Mouse (Mus musculus) hindbrain, embryonic 13.5 days (tissue): ENCODE results near the gene Sptbn4. TPM values are rescaled to one million over a fixed set of nuclear protein-coding genes. Genes with fewer than 3 reads are reported as not detected.

ENCODE experiments used
- ATAC-seq: fragments of 200-750 bp; cut with Nextera tagmentation; 2 replicates; pipeline ENCODE4 v1.8.0; 2017; ENCODE audit warnings: moderate TSS enrichment; ENCODE audit not compliant: low FRiP score
- H3K27ac ChIP-seq: fragments of 300-500 bp; sonication (generic); 2 replicates; pipeline ENCODE4 v1.5.1; 2015; ENCODE audit warnings: inconsistent platforms, mild to moderate bottlenecking, moderate library complexity
- H3K27me3 ChIP-seq: fragments of 300-500 bp; sonication (generic); 2 replicates; pipeline ENCODE4 v1.6.1; 2015; ENCODE audit warnings: mild to moderate bottlenecking, inconsistent platforms
- H3K36me3 ChIP-seq: fragments of 300-500 bp; sonication (generic); 2 replicates; pipeline ENCODE4 v1.6.1; 2015; ENCODE audit warnings: mild to moderate bottlenecking, inconsistent platforms
- H3K4me1 ChIP-seq: fragments of 300-500 bp; sonication (generic); replicated peaks from 2 replicates; pipeline ENCODE4 v1.6.1; 2015; ENCODE audit warnings: inconsistent platforms
- H3K4me2 ChIP-seq: fragments of 300-500 bp; sonication (generic); 2 replicates; pipeline ENCODE4 v1.6.1; 2015; ENCODE audit warnings: inconsistent platforms, mild to moderate bottlenecking, moderate library complexity
- H3K4me3 ChIP-seq: fragments of 300-500 bp; sonication (generic); 2 replicates; pipeline ENCODE4 v1.5.1; 2015; ENCODE audit warnings: mild to moderate bottlenecking, inconsistent platforms
- H3K9ac ChIP-seq: fragments of 300-500 bp; sonication (generic); 2 replicates; pipeline ENCODE4 v1.6.1; 2015; ENCODE audit warnings: mild to moderate bottlenecking, inconsistent platforms
- H3K9me3 ChIP-seq: fragments of 300-500 bp; sonication (generic); 2 replicates; pipeline ENCODE4 v1.6.1; 2016; ENCODE audit warnings: inconsistent platforms
- WGBS: fragments of 180-500 bp; shearing (Covaris S2); methylation state at CpG from one replicate; pipeline ENCODE4 v1.1.7; 2015; 5-methylcytosine and 5-hydroxymethylcytosine counted together
- polyA plus RNA-seq: library from polyadenylated mRNA; unstranded; fragments of >200 nt; fragmentation: Nextera tagmentation; extraction: Ambion mirVana; gene quantifications from 2 replicates; pipeline ENCODE4 v1.2.1, GENCODE M21; 2015

Sptbn4 gene
- polyA plus RNA-seq, 1 experiment from 2014 or later, result 2.6 TPM

DNA sequence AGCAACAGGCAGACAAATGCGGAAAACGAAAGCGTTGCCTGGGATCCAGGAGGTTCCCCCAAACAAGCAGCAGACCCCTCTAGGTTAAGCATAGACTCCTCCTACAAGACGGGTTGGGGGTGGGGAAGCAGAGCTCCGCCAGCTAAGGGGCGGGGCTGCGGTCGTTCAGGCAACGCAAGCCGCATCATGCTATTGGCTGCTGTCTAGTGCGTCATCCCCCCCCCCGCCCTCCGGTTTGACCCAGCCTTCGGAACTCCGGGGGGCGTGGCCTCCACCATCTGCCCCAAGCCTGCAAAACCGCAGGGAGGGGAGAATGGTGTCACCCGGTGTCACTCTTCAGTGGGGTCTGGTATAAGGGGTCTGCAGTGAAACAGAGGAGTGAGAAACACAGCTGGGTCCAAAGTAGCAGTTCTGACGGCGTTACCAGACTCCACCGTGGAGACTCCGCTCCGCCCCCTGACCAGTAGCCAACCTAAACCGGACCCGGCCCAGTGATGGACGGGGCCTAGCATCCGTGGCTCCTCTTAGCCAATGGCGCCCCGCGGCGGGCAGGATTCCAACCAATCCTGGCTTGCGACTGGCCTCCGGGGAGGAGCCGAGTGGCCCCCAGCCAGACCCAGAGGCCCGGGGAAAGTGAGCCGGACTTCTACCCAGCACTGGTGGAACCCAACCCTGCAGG lies 25.8 kb upstream of the Sptbn4 start, which contains the start of gene Sertad3:
TSS of gene Sertad3 (plus strand) at position 613 of the 679 bp plus-strand sequence.
- Histone ChIP-seq H3K36me3 (peaks cover 11% of the 10 kb centered on the region; the same call in 1 of the 2 replicates), H3K4me2 (peak within 1 kb of the TSS; percentile 69), H3K4me3 (peak within 1 kb of the TSS; percentile 56), H3K4me1 (peaks cover 11% of the 10 kb centered on the region), H3K9me3 (no peaks in the 10 kb centered on the region), H3K27me3 (no peaks in the 10 kb centered on the region), H3K9ac (peak within 1 kb of the TSS; percentile 67), H3K27ac (peak within 1 kb of the TSS; percentile 86)
- under 1% methylated on average over 36 of the region's 36 CpGs for WGBS
- peak; percentile 92 for ATAC-seq

DNA sequence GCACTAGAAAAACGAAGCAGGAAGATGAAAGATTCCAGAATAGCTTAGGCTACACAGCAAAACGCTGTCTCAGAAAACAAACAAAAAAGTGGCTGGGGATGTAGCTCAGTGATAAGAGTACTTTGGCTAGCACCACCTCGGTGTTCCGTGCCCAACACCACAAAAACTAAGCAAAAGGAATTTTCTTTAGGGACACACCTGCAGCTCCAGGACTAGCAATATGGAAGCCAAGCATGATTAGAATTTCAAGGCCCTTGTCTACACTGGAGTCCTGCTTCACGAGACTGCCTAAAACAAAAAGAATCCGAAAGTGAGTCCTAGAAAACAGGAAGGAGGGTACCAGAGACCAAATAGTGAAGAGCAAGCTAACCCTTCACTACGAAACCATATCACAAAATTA lies 25.1 kb upstream of the Sptbn4 start:
- H3K4me1 ChIP-seq, result peaks cover 11% of the 10 kb centered on the region
- peak overlapping the region; percentile 69 for H3K4me2 ChIP-seq
- peak overlapping the region; percentile 35; the same call in 1 of the 2 replicates for H3K9ac ChIP-seq
- peak overlapping the region; percentile 56 for H3K4me3 ChIP-seq
- H3K9me3 ChIP-seq, result no peaks in the 10 kb centered on the region
- H3K27ac ChIP-seq, result peak overlapping the region; percentile 86
- H3K27me3 ChIP-seq, result no peaks in the 10 kb centered on the region
- H3K36me3 ChIP-seq, result peaks cover 11% of the 10 kb centered on the region; the same call in 1 of the 2 replicates
- no peak for ATAC-seq
- 46% methylated on average over 7 of the region's 7 CpGs for WGBS

DNA sequence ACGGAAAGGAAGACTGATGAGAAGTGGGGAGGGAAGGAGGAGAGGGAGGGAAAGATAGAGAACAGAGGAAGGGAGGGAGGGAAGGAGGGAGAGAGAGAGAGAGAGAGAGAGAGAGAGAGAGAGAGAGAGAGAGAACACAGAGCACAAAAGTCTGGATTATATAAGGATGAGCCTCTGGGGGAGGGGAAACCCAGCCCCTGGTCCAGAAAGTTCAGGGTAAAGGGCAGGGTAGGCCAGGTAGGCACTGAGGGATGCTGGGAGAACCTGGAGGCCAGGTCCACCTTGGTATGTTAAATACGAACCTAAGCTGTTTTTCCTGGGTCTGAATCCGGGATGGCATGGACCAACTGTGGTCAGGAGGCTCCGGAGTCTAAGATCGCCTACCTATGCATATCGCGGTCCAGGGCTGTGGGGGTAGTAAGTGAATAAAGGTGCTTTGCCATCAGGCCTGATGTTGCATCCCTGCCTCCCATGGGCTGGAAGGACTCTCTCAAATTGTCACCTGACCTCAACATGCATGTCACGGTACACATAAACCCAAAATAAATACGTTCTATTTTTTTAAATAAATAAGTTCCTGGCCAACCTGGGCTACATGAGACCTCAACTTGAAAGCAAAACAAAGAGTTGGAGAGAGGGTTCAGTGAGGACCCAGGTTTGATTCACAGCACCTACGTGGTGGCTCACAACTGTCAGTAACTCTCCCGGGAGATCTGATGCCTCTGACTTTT lies 24.1 kb upstream of the Sptbn4 start:
- Histone ChIP-seq H3K9me3 (no peaks in the 10 kb centered on the region), H3K27me3 (no peaks in the 10 kb centered on the region), H3K36me3 (peaks cover 6% of the 10 kb centered on the region; the same call in 1 of the 2 replicates), H3K27ac (no peak overlapping the region), H3K9ac (no peak overlapping the region), H3K4me3 (no peak overlapping the region), H3K4me2 (no peak overlapping the region), H3K4me1 (peaks cover 11% of the 10 kb centered on the region)
- ATAC-seq, result no peak
- 93% methylated on average over 11 of the region's 11 CpGs for WGBS

DNA sequence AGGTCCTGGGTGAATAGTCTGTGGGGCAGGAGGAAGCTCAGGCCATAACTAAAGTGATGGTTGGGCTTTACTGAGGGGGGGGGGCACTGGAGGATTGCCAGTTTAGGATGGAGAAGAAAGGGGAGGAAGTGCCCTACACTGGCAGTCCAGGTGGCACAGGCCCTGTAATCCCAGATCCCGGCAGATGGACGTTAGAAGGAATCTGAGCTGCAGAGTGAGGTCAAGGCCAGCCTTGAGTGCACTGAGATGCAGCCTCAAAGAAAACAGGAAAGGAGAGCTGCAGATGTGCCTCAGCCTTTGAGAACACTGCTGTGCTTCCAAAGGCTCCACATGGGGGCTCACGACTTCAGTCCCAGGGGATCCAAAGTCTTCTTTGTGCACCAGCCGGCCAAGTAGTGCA lies 20.2 kb upstream of the Sptbn4 start:
- peaks cover 3% of the 10 kb centered on the region; the same call in 1 of the 2 replicates for H3K4me1 ChIP-seq
- H3K36me3 ChIP-seq, result no peaks in the 10 kb centered on the region
- H3K27ac ChIP-seq, result no peak overlapping the region
- H3K4me2 ChIP-seq, result no peak overlapping the region
- H3K4me3 ChIP-seq, result no peak overlapping the region
- WGBS, result 32% methylated on average over 4 of the region's 4 CpGs
- no peak overlapping the region for H3K9ac ChIP-seq
- no peaks in the 10 kb centered on the region for H3K27me3 ChIP-seq
- no peaks in the 10 kb centered on the region for H3K9me3 ChIP-seq
- no peak for ATAC-seq

DNA sequence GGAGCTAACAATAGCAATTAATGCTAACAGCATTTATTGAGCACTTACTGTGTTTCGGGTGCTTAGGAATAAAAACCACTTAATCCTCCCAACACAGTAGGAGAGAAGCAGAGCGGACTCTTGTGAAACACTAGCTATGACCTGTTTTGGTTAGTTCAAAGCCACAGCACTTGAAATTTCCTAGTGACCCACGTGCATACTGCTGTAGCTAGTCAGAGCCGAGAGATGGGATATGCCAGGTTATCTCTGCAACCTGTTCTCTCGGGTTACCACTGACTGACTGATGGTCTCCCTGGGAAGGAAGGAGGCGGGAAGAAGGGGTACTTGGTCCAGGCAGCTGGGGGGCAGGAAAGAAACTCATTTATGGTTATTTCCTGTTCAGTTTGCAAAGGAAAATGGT lies 13.0 kb upstream of the Sptbn4 start:
- Histone ChIP-seq H3K27me3 (no peaks in the 10 kb centered on the region), H3K4me1 (no peaks in the 10 kb centered on the region), H3K27ac (no peak overlapping the region), H3K4me3 (no peak overlapping the region), H3K9ac (no peak overlapping the region), H3K36me3 (no peaks in the 10 kb centered on the region), H3K4me2 (no peak overlapping the region), H3K9me3 (no peaks in the 10 kb centered on the region)
- ATAC-seq, result no peak
- WGBS, result 84% methylated on average over 6 of the region's 6 CpGs

DNA sequence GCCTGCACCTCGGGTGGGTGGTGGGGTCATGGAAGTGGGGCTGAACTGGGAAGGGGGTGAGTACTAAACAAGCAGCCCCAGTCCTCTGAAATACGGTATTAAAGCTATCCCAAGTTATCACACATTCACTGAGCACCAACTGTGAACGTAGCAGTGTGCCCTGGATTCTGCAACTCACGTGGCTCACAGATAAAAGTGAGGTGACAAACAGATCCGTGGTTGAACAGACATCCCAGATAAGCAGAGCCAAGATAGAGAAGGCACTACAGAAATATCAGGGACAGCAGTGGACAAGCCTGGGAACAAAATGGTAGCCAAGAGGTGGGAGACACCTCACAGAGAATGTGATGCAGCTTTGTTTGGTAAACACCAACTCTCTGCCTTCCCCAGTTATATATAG lies 12.2 kb upstream of the Sptbn4 start:
- Histone ChIP-seq H3K9me3 (no peaks in the 10 kb centered on the region), H3K36me3 (no peaks in the 10 kb centered on the region), H3K9ac (no peak overlapping the region), H3K27ac (no peak overlapping the region), H3K4me1 (no peaks in the 10 kb centered on the region), H3K4me3 (no peak overlapping the region), H3K4me2 (no peak overlapping the region), H3K27me3 (no peaks in the 10 kb centered on the region)
- 90% methylated on average over 5 of the region's 5 CpGs for WGBS
- ATAC-seq, result no peak

DNA sequence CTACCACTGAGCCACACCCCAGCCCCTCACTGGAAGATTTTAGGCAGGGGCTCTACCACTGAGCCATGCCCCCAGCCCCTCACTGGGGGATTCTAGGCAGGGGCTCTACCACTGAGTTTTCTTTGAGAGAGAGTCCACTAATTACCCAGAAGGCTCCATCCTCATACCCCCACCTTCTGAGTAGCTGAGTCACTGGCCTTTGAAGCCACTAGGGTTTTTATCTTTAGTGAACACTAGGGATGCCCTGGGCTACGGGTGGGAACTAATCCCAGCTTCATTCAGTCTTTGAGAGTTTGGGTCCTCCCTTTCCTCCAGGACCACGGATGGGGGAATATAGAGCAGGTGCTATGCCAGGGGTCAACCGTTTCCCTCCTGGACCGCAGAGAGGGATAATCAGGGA lies 11.1 kb upstream of the Sptbn4 start:
- Histone ChIP-seq H3K27me3 (no peaks in the 10 kb centered on the region), H3K4me3 (no peak overlapping the region), H3K4me1 (no peaks in the 10 kb centered on the region), H3K9me3 (no peaks in the 10 kb centered on the region), H3K36me3 (no peaks in the 10 kb centered on the region), H3K27ac (no peak overlapping the region), H3K9ac (no peak overlapping the region), H3K4me2 (no peak overlapping the region)
- ATAC-seq, result no peak
- 89% methylated on average over 4 of the region's 4 CpGs for WGBS

DNA sequence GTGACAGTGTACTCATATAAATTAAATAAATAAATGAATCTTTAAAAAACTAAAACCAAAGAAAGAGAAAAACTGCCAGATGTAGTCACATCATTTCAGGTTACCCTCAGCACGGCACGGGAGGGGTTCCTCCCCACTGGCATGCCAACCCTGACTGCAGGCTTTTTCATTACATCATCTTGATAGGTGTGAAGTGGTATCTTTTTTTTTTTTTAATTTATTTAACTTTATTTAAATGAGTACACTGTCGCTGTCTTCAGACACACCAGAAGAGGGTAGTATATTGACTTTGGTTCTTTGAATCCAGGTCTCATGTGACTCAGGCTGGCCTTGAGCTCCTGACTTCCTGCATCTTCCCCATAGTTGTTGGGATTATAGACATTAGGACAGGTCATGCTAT lies 7.8 kb upstream of the Sptbn4 start:
- 0 out of 2 replicates have a peak, but pooled peaks cover 2% of the 10 kb centered on the region for H3K27me3 ChIP-seq
- no peaks in the 10 kb centered on the region for H3K36me3 ChIP-seq
- H3K9ac ChIP-seq, result no peak overlapping the region
- H3K9me3 ChIP-seq, result no peaks in the 10 kb centered on the region
- no peak for ATAC-seq
- no peak overlapping the region for H3K27ac ChIP-seq
- 93% methylated on average over 3 of the region's 3 CpGs for WGBS
- no peak overlapping the region for H3K4me3 ChIP-seq
- H3K4me1 ChIP-seq, result no peaks in the 10 kb centered on the region
- H3K4me2 ChIP-seq, result no peak overlapping the region

DNA sequence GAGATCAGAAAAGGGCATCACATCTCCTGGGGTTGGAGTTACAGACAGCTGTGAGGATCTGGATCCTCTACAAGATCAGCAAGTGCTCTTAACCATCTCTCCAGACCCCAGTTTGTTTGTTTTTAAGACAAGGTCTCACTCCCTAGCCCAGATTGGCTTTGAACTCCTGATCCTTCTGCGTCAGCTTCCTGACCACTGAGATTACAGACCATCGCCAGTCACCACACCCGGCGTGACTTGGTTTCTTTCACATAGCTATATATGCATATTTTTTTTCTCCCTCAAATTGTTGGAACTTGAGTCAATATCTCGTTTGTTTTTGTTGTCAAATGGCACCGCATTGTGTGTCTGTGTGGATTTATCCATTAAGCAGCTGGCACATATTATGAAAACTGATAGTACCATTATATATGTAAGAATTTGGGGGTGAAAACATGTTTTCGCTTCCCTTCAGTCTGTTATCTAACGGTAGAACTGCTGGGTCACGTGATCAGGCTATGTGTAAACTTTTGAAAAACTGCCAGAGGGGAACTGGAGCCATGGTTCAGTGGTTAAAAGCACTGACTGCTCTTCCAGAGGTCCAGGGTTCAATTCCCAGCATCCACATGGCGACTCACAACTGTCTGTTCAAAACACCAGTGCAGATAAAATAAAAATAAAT lies 7.1 kb upstream of the Sptbn4 start:
- Histone ChIP-seq H3K27ac (no peak overlapping the region), H3K9me3 (no peaks in the 10 kb centered on the region), H3K4me3 (no peak overlapping the region), H3K9ac (no peak overlapping the region), H3K4me2 (no peak overlapping the region), H3K4me1 (no peaks in the 10 kb centered on the region), H3K36me3 (no peaks in the 10 kb centered on the region), H3K27me3 (0 out of 2 replicates have a peak, but pooled peaks cover 2% of the 10 kb centered on the region)
- ATAC-seq, result no peak
- 79% methylated on average over 10 of the region's 10 CpGs for WGBS

DNA sequence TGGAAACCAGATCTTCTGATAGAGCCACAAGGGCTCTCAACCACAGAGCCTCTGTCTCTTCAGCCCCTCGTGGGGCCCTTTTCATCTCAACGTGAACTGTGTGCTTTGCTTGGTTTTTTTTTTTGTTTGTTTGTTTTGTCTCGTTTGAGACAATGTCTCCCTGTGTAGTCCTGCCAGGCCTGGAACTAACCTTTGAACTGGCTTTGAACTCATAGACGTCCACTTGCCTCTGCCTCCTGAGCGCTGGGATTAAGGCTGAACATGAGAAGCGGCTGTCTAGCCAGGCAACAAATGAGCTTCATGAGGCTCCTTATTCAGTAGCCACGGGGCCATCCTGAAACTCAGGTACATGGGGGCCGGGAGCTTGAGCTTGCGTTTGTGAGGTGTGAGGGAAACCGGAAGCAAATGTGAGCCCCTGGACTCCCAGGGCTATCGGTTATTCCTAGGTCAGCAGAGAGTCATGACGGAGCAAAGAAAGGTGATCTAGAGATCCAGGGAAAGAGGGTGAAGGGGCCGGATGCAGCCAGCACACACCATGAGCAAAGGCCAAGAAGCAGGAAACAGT lies 4.8 kb upstream of the Sptbn4 start:
- Histone ChIP-seq H3K27me3 (peaks cover 11% of the 10 kb centered on the region), H3K4me1 (peaks cover 10% of the 10 kb centered on the region), H3K9ac (no peak overlapping the region), H3K4me2 (no peak overlapping the region), H3K27ac (no peak overlapping the region), H3K36me3 (no peaks in the 10 kb centered on the region), H3K9me3 (no peaks in the 10 kb centered on the region), H3K4me3 (no peak overlapping the region)
- no peak for ATAC-seq
- WGBS, result 58% methylated on average over 13 of the region's 13 CpGs

DNA sequence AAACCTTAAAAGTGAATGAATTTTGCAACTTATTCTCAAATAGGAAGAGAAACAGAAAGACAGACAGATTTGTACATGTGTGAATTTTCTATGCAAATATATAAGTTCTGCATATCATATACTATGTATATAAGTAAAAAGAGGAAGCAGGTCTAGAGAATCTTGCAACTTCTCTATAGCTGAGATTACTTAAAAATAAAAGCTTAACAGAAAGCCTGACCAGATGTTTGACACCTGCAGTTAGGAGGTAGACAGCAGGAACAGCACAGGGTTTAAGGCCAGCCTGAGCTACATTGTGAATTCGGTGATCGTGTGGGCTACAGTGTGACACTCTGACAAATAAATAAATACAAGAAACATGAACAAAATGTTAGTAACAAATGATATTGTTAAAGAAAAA lies 3.9 kb upstream of the Sptbn4 start:
- Histone ChIP-seq H3K36me3 (no peaks in the 10 kb centered on the region), H3K4me3 (no peak overlapping the region), H3K4me2 (no peak overlapping the region), H3K9me3 (no peaks in the 10 kb centered on the region), H3K9ac (no peak overlapping the region), H3K27ac (no peak overlapping the region), H3K4me1 (peaks cover 19% of the 10 kb centered on the region), H3K27me3 (peaks cover 11% of the 10 kb centered on the region)
- 97% methylated on average over 2 of the region's 2 CpGs for WGBS
- no peak for ATAC-seq

DNA sequence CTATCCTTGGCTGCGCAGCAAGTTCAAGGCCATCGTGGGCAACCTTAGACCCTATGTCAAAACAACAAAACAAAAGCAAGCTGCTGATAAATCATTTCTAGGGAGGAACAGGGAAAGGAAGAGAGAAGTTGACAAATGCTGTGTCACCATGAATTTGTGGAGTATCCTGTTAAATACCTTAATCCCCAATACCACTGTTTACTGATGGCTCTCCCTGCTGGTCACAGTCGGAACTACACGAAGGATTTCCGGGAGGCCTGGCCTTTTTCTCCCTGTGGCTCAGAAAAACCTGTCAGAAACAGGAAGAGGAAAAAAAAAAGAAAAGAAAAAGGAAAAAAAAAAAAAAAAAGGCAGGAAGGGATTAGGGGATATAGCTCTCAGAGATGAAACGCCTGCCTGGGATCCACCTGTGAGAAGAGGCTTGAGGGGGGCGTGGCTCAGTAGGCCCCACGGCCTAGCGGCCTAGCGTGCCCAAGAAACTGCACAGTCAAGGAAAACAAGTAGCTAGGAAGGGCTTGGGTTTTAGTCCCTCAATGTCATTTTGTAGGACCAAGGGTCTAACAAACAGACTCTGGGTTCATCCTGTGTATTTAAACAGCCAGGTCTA lies 1.9 kb upstream of the Sptbn4 start:
- Histone ChIP-seq H3K27ac (no peak overlapping the region), H3K4me3 (no peak overlapping the region), H3K4me2 (0 out of 2 replicates have a peak overlapping the region, but pooled peaks have one; percentile 90), H3K36me3 (no peaks in the 10 kb centered on the region), H3K9ac (no peak overlapping the region), H3K27me3 (peaks cover 31% of the 10 kb centered on the region), H3K9me3 (no peaks in the 10 kb centered on the region), H3K4me1 (peaks cover 28% of the 10 kb centered on the region)
- no peak for ATAC-seq
- WGBS, result 61% methylated on average over 10 of the region's 10 CpGs
